Mouse (Mus musculus) G1E (cell line): Measurements from ENCODE around the gene Pkp4.

ENCODE experiments used
- CTCF ChIP-seq: IDR thresholded peaks from 2 replicates; pipeline ENCODE4 v1.5.1; 2012; ENCODE audit warnings: low read depth, low read length, inconsistent platforms, mixed read lengths
- GATA1 ChIP-seq: IDR thresholded peaks from 2 replicates; pipeline ENCODE4 v1.6.1; 2012; ENCODE audit warnings: borderline replicate concordance, low read length, inconsistent platforms, mixed read lengths
- GATA2 ChIP-seq: IDR thresholded peaks from 2 replicates; pipeline ENCODE4 v1.6.1; 2012; ENCODE audit warnings: low read depth, low read length, inconsistent platforms, borderline replicate concordance
- POLR2AphosphoS5 ChIP-seq: IDR thresholded peaks from 2 replicates; pipeline ENCODE4 v1.6.1; 2012; ENCODE audit warnings: low read depth, low read length, inconsistent platforms; ENCODE audit not compliant: insufficient replicate concordance
- TAL1 ChIP-seq: conservative IDR thresholded peaks from 2 replicates; pipeline ENCODE4 v1.6.1; 2012; ENCODE audit warnings: low read depth, low read length, inconsistent platforms, mixed read lengths

GRCm38 (mm10) chr2:59207240-59207639 lies 46.6 kb downstream of the Pkp4 start:
- TF ChIP-seq CTCF (no peak), GATA1 (no peak), TAL1 (no peak), POLR2AphosphoS5 (no peak), GATA2 (no peak)
